Mouse (Mus musculus) regulatory T cell (primary cell): ENCODE measurements around the gene Scn2b.

Experiments
- in situ Hi-C: fragments of 300-600 bp; cut with MboI, MseI; formaldehyde crosslinking; loops from one replicate; pipeline ENCODE4 v1.15.1; 2025; ENCODE audit warnings: high pct_unique_total_duplicates

Scn2b gene

GRCm38 (mm10) chr9:45119954-45120530, 2.5 kb downstream of the Scn2b start:
- in situ Hi-C loops, result no loop called here

- in situ Hi-C loops, result no loop called here
Observed at GRCm38 (mm10) chr9:45120567-45120966, 3.0 kb downstream of the Scn2b start.

GRCm38 (mm10) chr9:45121001-45121400, 3.4 kb downstream of the Scn2b start:
- in situ Hi-C loops, result no loop called here

- in situ Hi-C loops, result no loop called here
Observed at GRCm38 (mm10) chr9:45121769-45122168, 4.2 kb downstream of the Scn2b start.

- in situ Hi-C loops, result no loop called here
Observed at GRCm38 (mm10) chr9:45122209-45122761, 4.7 kb downstream of the Scn2b start.

GRCm38 (mm10) chr9:45125211-45125610, 7.6 kb downstream of the Scn2b start:
- in situ Hi-C loops, result no loop called here

GRCm38 (mm10) chr9:45126941-45127340, 9.4 kb downstream of the Scn2b start:
- in situ Hi-C loops, result no loop called here

GRCm38 (mm10) chr9:45130119-45130518, 12.5 kb downstream of the Scn2b start:
- in situ Hi-C loops, result loop anchor here (5.0 kb wide), 1 partner anchor 103 kb away; no protein-coding TSS in a partner anchor

- in situ Hi-C loops, result loop anchor here (5.0 kb wide), 1 partner anchor 106 kb away; no protein-coding TSS in a partner anchor
Observed at GRCm38 (mm10) chr9:45133484-45134310, 16.1 kb downstream of the Scn2b start.

- in situ Hi-C loops, result no loop called here
Observed at GRCm38 (mm10) chr9:45136442-45137169, 19.0 kb downstream of the Scn2b start.

- in situ Hi-C loops, result no loop called here
Observed at GRCm38 (mm10) chr9:45138191-45139032, 20.8 kb downstream of the Scn2b start, which contains the start of gene Scn4b. Gene Scn4b (plus strand): TSS chr9:45138395.

GRCm38 (mm10) chr9:45139082-45139481, 21.5 kb downstream of the Scn2b start:
- in situ Hi-C loops, result no loop called here

- in situ Hi-C loops, result no loop called here
Observed at GRCm38 (mm10) chr9:45140945-45141344, 23.4 kb downstream of the Scn2b start.

- in situ Hi-C loops, result no loop called here
Observed at GRCm38 (mm10) chr9:45142686-45143085, 25.1 kb downstream of the Scn2b start.

- in situ Hi-C loops, result no loop called here
Observed at GRCm38 (mm10) chr9:45145533-45146266, 28.1 kb downstream of the Scn2b start.

- in situ Hi-C loops, result no loop called here
Observed at GRCm38 (mm10) chr9:45146267-45146597, 28.6 kb downstream of the Scn2b start.

GRCm38 (mm10) chr9:45150933-45151332, 33.4 kb downstream of the Scn2b start:
- in situ Hi-C loops, result no loop called here

- in situ Hi-C loops, result no loop called here
Observed at GRCm38 (mm10) chr9:45153361-45153760, 35.8 kb downstream of the Scn2b start.

GRCm38 (mm10) chr9:45167903-45168302, 50.3 kb downstream of the Scn2b start:
- in situ Hi-C loops, result no loop called here

- in situ Hi-C loops, result no loop called here
Observed at GRCm38 (mm10) chr9:45170150-45170549, 52.6 kb downstream of the Scn2b start.
